Mouse (Mus musculus): ENCODE results near the gene Wsb2.
"Not testable (repeated sequence)": the region's sequence is repeated elsewhere in the genome, so short reads cannot be mapped to it uniquely, and the experiment has no call there.

Wsb2 gene

GRCm38 (mm10) chr5:117357129-117357477 is at the start of gene Wsb2:
TSS of gene Wsb2 (plus strand) at chr5:117357304.
- DNase-seq = peak; percentile 88

- DNase-seq = peak; percentile 74
Observed at GRCm38 (mm10) chr5:117307699-117308098, 49.4 kb upstream of the Wsb2 start.

GRCm38 (mm10) chr5:117313420-117313819 is 43.7 kb upstream of the Wsb2 start:
- peak; percentile 16 for DNase-seq

GRCm38 (mm10) chr5:117313909-117314308 is 43.2 kb upstream of the Wsb2 start:
- DNase-seq = no peak

GRCm38 (mm10) chr5:117314587-117315428 is 42.3 kb upstream of the Wsb2 start:
- no peak for DNase-seq

- DNase-seq = peak; percentile 29
Observed at GRCm38 (mm10) chr5:117318741-117319629, 38.1 kb upstream of the Wsb2 start, which contains the start of gene Vsig10. TSS of gene Vsig10 (plus strand) at chr5:117319083.

- no peak for DNase-seq
Observed at GRCm38 (mm10) chr5:117323751-117324150, 33.4 kb upstream of the Wsb2 start.

- DNase-seq = no peak
Observed at GRCm38 (mm10) chr5:117326408-117326807, 30.7 kb upstream of the Wsb2 start.

GRCm38 (mm10) chr5:117330457-117330856 is 26.6 kb upstream of the Wsb2 start:
- DNase-seq = no peak

- DNase-seq = no peak
Observed at GRCm38 (mm10) chr5:117337999-117338398, 19.1 kb upstream of the Wsb2 start.

- no peak for DNase-seq
Observed at GRCm38 (mm10) chr5:117338503-117338902, 18.6 kb upstream of the Wsb2 start.

GRCm38 (mm10) chr5:117340081-117340480 is 17.0 kb upstream of the Wsb2 start:
- DNase-seq = no peak

GRCm38 (mm10) chr5:117341896-117342295 is 15.2 kb upstream of the Wsb2 start:
- DNase-seq = no peak

- DNase-seq = not testable (repeated sequence)
Observed at GRCm38 (mm10) chr5:117344496-117344895, 12.6 kb upstream of the Wsb2 start.

- no peak for DNase-seq
Observed at GRCm38 (mm10) chr5:117345432-117345976, 11.6 kb upstream of the Wsb2 start.

- no peak for DNase-seq
Observed at GRCm38 (mm10) chr5:117346281-117346680, 10.8 kb upstream of the Wsb2 start.

GRCm38 (mm10) chr5:117347011-117347410 is 10.1 kb upstream of the Wsb2 start:
- no peak for DNase-seq

- DNase-seq = no peak
Observed at GRCm38 (mm10) chr5:117347838-117348237, 9.3 kb upstream of the Wsb2 start.

- no peak for DNase-seq
Observed at GRCm38 (mm10) chr5:117348279-117348678, 8.8 kb upstream of the Wsb2 start.

GRCm38 (mm10) chr5:117354121-117354520 is 3.0 kb upstream of the Wsb2 start:
- no peak for DNase-seq

GRCm38 (mm10) chr5:117355648-117356303 is 1.3 kb upstream of the Wsb2 start:
- DNase-seq = no peak

- DNase-seq = peak; percentile 27
Observed at GRCm38 (mm10) chr5:117356365-117357128, 557 bp upstream of the Wsb2 start.

Data from thymus, postnatal 25 days (tissue).